Mouse (Mus musculus) ovary, adult 18-20 months (tissue): ENCODE measurements around the gene Asap2.

Experiments
- DNase-seq: peaks from one replicate; pipeline ENCODE4 v3.0.0; 2022; ENCODE audit warnings: low spot score, mixed read lengths

Gene Asap2

DNA sequence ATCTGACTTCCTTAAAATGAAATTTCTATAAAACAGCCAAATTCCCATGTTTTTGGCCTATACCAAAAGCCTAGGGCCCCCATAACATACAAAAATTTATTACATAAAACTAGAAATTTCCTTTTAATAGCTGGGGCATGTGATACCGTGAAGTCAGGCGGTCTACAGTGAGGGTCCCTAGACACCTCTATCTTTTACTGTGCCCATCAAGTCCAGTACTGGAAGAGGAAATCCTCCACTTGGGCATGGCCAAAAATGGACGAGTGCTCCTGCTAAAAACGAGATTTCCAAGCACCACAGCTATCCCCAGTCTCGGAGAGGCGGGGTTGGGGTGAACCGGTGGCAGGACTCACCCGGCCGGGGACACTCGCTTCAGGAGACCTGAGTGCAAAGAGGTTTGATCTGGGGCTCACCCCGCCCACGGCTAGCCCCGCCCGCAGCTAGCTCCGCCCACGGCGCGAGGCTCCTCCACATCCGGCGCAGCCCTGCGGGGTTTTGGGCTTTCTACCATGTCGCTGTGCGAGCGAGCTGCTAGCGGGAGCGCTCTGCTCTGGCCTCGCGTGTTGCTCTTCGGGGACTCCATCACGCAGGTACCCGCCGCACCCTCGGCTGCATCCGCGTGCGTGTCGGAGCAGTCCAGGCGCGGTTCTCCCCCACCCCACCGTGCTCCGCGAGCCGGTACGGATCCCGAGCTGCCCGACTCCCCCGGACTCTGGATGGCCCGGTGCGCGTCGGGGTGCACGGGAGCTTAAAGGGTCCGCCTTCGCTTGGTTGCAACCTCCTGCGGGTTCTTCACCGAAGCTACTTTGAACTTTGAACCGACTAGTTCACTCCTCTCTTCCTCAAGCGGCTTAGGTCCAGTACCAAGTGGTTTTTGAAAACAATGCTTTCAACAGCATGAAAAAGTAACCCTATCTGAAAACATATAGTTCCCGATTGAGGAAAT is 325.9 kb downstream of the Asap2 start, which contains the start of gene Iah1:
TSS of gene Iah1 (plus strand) at position 467 of the 946 bp plus-strand sequence.
- DNase-seq = peak; percentile 72

GRCm38 (mm10) chr12:21316869-21317265 is 326.6 kb downstream of the Asap2 start:
- DNase-seq = no peak

- peak; percentile 25 for DNase-seq
Measured at GRCm38 (mm10) chr12:21318143-21318895, 328.1 kb downstream of the Asap2 start.
